Mouse (Mus musculus): ENCODE measurements around the gene Slc10a7. TPM values are rescaled to one million over a fixed set of nuclear protein-coding genes. Genes with fewer than 3 reads are reported as not detected.

The Slc10a7 gene
- polyA plus RNA-seq, 1 experiment from 2014 or later, result 20.5 TPM

DNA sequence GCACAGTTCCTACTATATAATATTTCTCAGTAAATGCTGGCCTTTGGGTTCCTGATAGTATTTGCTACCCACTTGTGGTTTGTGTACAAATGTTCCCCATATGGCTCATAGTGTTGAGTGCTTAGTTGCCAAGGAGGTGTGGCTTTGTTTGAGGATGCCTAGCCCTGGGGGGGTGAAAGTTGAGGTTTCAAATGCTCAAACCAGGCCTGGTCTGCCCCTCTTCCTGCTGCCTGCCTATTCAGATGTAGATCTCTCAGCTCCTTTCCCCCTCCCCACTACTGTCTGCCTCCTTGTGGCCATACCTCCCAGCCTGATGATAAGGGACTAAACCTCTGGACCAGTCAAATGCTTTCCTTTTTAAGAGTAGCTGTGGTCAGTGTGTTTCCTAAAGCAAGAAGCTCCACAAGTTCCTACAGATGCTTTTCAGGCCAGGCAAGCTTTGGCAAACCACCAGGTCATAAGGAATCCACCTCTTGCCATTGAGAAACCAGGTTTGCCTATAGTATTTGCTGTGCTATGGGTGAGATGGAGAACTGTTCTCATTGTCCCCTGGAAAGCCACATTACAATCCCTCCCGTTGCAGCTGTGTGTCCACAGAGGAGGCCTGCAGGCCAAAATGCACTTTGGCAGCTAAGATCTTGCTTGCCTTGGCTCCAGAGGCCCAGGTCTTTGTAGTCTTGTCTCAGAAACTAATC is 146.4 kb downstream of the Slc10a7 start:
- Histone ChIP-seq H3K27ac (peak overlapping the region; percentile 68), H3K4me3 (no peak overlapping the region)
- 30% methylated on average over 1 of the region's 1 CpGs for WGBS

DNA sequence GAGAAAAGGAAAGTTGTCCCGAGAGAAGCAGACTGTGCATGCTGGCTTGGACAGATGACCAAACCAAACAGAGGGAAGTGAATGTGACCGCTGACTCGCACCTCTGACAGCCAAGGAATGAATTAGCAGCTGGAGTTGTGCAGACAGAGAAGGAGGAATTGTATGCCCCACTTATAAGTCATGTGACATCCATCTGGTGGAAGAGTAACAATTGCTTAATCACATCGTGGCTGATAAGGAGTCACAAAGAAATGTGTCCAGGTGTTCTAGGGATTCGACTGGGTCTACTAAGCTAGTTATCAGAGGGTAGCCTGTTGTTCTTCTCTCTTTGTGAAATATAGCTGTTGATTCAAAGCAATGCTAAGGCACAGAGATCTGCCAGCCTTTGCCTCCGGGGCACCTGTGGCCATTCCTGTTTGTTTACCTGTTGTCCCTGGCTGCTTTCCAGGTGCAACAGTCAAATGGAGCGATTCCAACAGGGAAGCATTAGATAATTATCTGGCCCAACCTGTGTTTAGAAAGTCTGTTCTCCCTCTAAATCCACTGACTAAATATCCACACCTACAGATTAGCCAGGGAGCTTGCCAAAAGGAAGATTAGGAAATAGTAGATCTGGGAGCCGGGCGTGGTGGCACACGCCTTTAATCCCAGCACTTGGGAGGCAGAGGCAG is 147.7 kb downstream of the Slc10a7 start:
- 83% methylated on average over 10 of the region's 10 CpGs for WGBS
- Histone ChIP-seq H3K27ac (peak overlapping the region; percentile 68; the same call in 1 of the 2 replicates), H3K4me1 (peaks cover 14% of the 10 kb centered on the region), H3K9ac (no peak overlapping the region), H3K9me3 (no peaks in the 10 kb centered on the region), H3K4me3 (no peak overlapping the region), H3K36me3 (no peaks in the 10 kb centered on the region), H3K27me3 (no peaks in the 10 kb centered on the region), H3K4me2 (no peak overlapping the region)
- ATAC-seq (ENCODE audit: insufficient number of reproducible peaks, low FRiP score, low TSS enrichment, low read depth), result no peak

More for the DNA sequence above, 146.4 kb downstream of the Slc10a7 start:
- H3K27me3 ChIP-seq, result no peaks in the 10 kb centered on the region
- H3K4me1 ChIP-seq, result peaks cover 14% of the 10 kb centered on the region
- ATAC-seq (ENCODE audit: insufficient number of reproducible peaks, low FRiP score, low TSS enrichment, low read depth), result no peak
- H3K9me3 ChIP-seq, result no peaks in the 10 kb centered on the region
- H3K36me3 ChIP-seq, result no peaks in the 10 kb centered on the region
- H3K9ac ChIP-seq, result no peak overlapping the region
- no peak overlapping the region for H3K4me2 ChIP-seq

DNA sequence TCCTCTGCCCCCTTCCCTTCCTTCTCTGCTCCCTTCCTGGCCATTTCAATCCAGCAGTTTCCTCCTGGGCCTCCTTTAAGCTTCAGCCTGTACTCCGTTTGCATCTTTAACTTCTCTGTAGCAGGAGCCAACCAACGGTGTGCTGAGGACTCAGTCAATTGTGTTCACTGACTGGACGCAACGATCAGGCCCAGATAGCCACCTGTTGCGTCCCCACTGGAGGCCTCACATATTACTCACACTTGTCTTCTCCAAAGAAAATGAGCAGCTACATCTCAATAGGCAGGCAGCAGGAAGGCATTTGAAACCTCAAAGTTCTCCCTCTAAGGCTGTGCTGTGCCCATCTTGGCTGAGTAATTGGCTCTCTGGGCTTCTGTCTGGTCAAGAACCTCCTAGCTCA is 149.0 kb downstream of the Slc10a7 start:
- Histone ChIP-seq H3K4me3 (no peak overlapping the region), H3K27ac (no peak overlapping the region), H3K4me2 (no peak overlapping the region), H3K4me1 (peaks cover 10% of the 10 kb centered on the region), H3K9me3 (no peaks in the 10 kb centered on the region), H3K9ac (no peak overlapping the region), H3K27me3 (no peaks in the 10 kb centered on the region), H3K36me3 (0 out of 2 replicates have a peak, but pooled peaks cover 3% of the 10 kb centered on the region)
- no peak for ATAC-seq (ENCODE audit: insufficient number of reproducible peaks, low FRiP score, low TSS enrichment, low read depth)
- 76% methylated on average over 5 of the region's 5 CpGs for WGBS

DNA sequence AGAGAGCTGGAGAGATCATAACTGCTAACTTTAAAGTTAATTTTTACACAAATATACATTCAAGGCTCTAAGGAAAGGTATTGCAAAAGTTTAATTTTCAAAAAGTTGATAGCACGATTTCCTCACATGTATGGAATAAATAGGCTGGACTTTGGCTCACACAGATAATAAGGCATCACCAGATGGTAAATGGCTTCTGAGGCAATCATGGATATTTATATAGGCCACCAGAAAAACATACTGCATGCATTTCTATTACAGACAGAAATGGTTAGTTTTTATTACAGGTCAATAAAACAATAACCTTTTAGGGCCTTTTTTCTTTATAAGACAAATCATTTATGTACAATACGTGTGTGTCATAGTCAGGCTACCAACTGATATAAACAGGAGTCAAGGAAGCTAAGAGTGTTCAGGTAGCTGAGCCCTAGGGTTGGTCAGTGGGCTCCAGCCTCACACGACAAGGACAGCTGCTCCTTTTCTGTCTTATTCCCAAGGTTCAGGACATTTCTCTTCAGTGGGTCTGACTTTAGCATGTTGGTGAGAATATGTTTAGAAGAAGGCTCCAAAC is 150.6 kb downstream of the Slc10a7 start:
- Histone ChIP-seq H3K9me3 (no peaks in the 10 kb centered on the region), H3K4me1 (peaks cover 8% of the 10 kb centered on the region), H3K27ac (no peak overlapping the region), H3K9ac (no peak overlapping the region), H3K27me3 (no peaks in the 10 kb centered on the region), H3K4me2 (no peak overlapping the region), H3K4me3 (no peak overlapping the region), H3K36me3 (0 out of 2 replicates have a peak, but pooled peaks cover 3% of the 10 kb centered on the region)
- 89% methylated on average over 3 of the region's 3 CpGs for WGBS
- no peak for ATAC-seq (ENCODE audit: insufficient number of reproducible peaks, low FRiP score, low TSS enrichment, low read depth)

DNA sequence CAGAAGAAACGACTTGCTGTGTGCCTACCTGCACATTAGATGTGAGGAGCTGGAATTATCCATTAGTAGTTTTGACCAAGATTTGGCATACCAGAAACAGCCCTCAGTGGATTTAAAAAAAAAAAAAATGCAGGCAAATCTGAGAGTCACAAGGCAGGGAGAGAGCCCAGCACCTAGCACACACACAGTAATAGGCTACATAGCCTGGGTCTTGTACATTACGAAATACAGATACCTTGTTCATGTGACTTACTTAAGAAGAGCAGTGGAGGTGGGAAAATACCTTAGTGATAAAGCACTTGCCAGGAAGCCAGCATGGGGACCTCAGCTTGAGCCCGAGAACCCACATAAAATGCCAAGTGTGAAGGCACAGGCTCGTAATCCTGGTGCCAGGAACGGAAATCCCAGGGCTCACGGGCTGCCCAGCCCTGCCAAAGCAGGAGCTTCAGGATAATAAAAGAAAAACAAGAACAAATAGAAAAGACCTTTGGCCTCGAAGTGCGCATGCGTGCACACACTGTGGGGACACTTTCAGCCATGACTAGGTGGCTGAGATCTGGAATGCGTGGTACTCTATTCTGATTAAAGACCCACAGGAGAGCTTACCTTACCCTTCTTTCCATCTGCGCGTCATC is 155.3 kb downstream of the Slc10a7 start:
- no peak for ATAC-seq (ENCODE audit: insufficient number of reproducible peaks, low FRiP score, low TSS enrichment, low read depth)
- WGBS, result 79% methylated on average over 12 of the region's 12 CpGs
- H3K4me3 ChIP-seq, result no peak overlapping the region
- no peaks in the 10 kb centered on the region for H3K27me3 ChIP-seq
- H3K4me2 ChIP-seq, result no peak overlapping the region
- H3K27ac ChIP-seq, result no peak overlapping the region
- H3K4me1 ChIP-seq, result no peaks in the 10 kb centered on the region
- 0 out of 2 replicates have a peak, but pooled peaks cover 3% of the 10 kb centered on the region for H3K36me3 ChIP-seq
- no peak overlapping the region for H3K9ac ChIP-seq
- H3K9me3 ChIP-seq, result no peaks in the 10 kb centered on the region

DNA sequence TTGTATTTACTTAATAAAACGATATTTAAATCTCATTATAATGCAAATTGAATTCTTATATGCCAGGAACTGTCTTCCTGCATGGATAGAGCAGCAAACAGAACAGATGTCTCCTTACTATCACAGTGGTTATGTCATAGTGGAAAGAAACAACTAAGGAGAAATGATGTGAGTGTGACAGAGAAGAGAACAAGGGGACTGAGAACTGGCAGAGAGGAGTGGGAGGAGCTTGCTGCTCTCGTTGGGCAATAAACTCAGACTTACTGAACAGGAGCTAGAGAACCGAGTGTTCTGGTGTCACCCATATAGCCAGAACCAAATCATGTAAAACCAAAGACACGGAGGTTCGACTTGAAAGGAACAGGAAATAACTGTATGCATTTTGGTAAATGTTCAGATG is 158.3 kb downstream of the Slc10a7 start:
- WGBS, result 78% methylated on average over 5 of the region's 5 CpGs
- no peaks in the 10 kb centered on the region for H3K4me1 ChIP-seq
- H3K36me3 ChIP-seq, result 0 out of 2 replicates have a peak, but pooled peaks cover 10% of the 10 kb centered on the region
- H3K27me3 ChIP-seq, result no peaks in the 10 kb centered on the region
- no peaks in the 10 kb centered on the region for H3K9me3 ChIP-seq
- no peak overlapping the region for H3K27ac ChIP-seq
- no peak overlapping the region for H3K9ac ChIP-seq
- ATAC-seq (ENCODE audit: insufficient number of reproducible peaks, low FRiP score, low TSS enrichment, low read depth), result no peak
- no peak overlapping the region for H3K4me3 ChIP-seq
- H3K4me2 ChIP-seq, result no peak overlapping the region

DNA sequence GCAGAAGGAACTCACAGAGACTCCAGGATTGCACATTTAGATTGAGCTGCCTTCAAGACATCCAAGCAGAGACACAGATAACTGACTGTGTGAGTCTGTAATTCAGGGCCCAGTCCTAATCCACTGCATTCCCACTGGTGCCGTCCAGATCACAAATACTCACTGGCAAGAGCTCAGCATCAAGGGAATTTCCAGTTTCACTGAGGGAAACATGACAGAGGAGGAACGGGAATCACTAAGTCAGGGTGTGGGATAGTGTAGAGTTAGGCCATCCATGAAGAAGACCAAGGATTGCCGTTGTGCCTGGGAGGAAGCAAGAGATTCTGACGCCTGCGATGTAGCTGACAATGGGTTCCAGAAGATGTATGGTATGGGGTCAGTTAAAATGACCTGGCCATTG is 159.1 kb downstream of the Slc10a7 start:
- no peak overlapping the region for H3K27ac ChIP-seq
- no peak for ATAC-seq (ENCODE audit: insufficient number of reproducible peaks, low FRiP score, low TSS enrichment, low read depth)
- WGBS, result 86% methylated on average over 5 of the region's 5 CpGs
- no peak overlapping the region for H3K4me2 ChIP-seq
- no peaks in the 10 kb centered on the region for H3K27me3 ChIP-seq
- 0 out of 2 replicates have a peak, but pooled peaks cover 6% of the 10 kb centered on the region for H3K36me3 ChIP-seq
- no peaks in the 10 kb centered on the region for H3K9me3 ChIP-seq
- no peaks in the 10 kb centered on the region for H3K4me1 ChIP-seq
- H3K9ac ChIP-seq, result no peak overlapping the region
- H3K4me3 ChIP-seq, result no peak overlapping the region

DNA sequence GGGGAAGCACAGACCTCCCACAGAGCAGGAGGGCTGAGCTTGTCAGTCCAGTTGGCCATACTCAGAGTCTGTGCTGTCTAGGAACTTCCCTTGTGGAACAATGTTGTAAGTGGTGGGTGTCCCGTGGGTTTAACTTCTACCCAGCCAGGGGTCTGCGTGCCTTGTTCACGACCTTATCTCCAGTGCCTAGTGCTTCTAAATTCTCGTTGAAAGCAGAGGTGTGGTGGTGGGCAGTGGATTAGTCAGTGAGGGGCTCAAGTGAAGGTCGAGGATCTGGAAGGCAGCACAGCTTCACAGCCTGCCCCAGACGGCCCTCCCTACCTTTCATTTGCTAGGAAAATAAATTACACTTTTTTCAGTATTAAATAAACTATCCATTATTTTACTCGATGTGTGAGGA is 161.1 kb downstream of the Slc10a7 start:
- 90% methylated on average over 7 of the region's 7 CpGs for WGBS
- ATAC-seq (ENCODE audit: insufficient number of reproducible peaks, low FRiP score, low TSS enrichment, low read depth), result no peak
- Histone ChIP-seq H3K4me1 (no peaks in the 10 kb centered on the region), H3K27ac (no peak overlapping the region), H3K4me2 (no peak overlapping the region), H3K4me3 (no peak overlapping the region), H3K27me3 (no peaks in the 10 kb centered on the region), H3K9ac (no peak overlapping the region), H3K9me3 (no peaks in the 10 kb centered on the region), H3K36me3 (0 out of 2 replicates have a peak, but pooled peaks cover 6% of the 10 kb centered on the region)

DNA sequence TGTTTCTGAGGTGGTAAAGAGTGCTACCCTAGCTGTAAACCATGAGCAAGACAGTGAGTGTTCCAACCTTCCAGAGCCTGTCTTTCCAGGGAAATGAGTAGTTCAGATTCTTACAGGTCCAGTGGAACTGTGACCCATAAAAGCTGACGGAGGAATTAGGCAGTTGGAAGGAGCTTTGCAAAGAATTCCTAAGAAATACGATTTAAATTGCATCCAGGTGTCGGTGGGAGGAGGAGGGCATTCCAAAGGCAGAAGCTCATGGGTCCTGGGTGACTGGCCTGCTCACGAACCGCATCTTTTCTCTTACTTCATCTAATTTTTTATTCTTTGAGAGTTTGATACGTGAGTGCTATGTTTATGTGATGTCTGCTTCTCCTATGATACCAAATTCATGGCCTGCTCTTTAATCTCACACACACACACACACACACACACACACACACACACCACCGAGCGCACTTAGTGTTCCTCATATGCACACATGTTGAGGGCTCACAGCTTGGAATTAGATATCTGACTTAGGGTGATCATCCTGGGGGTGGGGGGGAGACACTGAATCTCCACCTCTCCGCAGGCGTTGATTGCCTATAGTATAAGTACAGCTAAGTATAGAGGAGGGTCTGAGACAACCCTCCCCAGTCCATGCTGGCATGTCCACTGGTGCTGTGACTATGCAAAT is 169.5 kb downstream of the Slc10a7 start:
- H3K4me3 ChIP-seq, result no peak overlapping the region
- H3K9ac ChIP-seq, result no peak overlapping the region
- peaks cover 9% of the 10 kb centered on the region; the same call in 1 of the 2 replicates for H3K4me1 ChIP-seq
- peak overlapping the region; percentile 73 for H3K27ac ChIP-seq
- peak; percentile 48; the same call in 1 of the 2 replicates for ATAC-seq (ENCODE audit: insufficient number of reproducible peaks, low FRiP score, low TSS enrichment, low read depth)
- H3K4me2 ChIP-seq, result no peak overlapping the region
- 31% methylated on average over 10 of the region's 10 CpGs for WGBS
- no peaks in the 10 kb centered on the region for H3K27me3 ChIP-seq
- H3K9me3 ChIP-seq, result 0 out of 2 replicates have a peak, but pooled peaks cover 6% of the 10 kb centered on the region
- H3K36me3 ChIP-seq, result no peaks in the 10 kb centered on the region; the same call in 1 of the 2 replicates

DNA sequence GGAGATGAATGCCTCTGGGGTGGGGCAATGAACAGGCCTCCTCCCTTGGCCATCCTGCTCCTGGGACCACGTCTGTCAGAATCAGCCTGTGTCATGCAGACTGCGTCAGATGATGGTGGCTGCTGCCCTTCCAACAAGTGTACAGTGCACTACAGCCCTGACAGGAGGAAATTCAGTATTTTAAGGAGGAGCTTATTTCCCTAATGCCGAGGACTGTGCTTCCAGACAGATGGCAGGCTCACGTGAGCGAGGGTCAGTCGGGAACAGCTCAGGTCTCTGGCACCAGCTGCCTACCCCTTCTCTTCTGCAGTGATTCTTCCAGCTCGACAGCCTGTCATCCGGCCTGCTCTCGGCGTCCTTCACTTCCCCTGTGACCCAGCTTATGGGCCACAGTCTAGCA is 181.6 kb downstream of the Slc10a7 start:
- ATAC-seq (ENCODE audit: insufficient number of reproducible peaks, low FRiP score, low TSS enrichment, low read depth), result 0 out of 2 replicates have a peak, but pooled peaks have one; percentile 40
- WGBS, result 67% methylated on average over 10 of the region's 10 CpGs
- no peak overlapping the region for H3K9ac ChIP-seq
- H3K27ac ChIP-seq, result no peak overlapping the region
- H3K36me3 ChIP-seq, result peaks cover 6% of the 10 kb centered on the region; the same call in 1 of the 2 replicates
- H3K4me1 ChIP-seq, result peaks cover 5% of the 10 kb centered on the region; the same call in 1 of the 2 replicates
- H3K27me3 ChIP-seq, result no peaks in the 10 kb centered on the region
- H3K4me2 ChIP-seq, result no peak overlapping the region
- H3K9me3 ChIP-seq, result no peaks in the 10 kb centered on the region
- H3K4me3 ChIP-seq, result no peak overlapping the region

DNA sequence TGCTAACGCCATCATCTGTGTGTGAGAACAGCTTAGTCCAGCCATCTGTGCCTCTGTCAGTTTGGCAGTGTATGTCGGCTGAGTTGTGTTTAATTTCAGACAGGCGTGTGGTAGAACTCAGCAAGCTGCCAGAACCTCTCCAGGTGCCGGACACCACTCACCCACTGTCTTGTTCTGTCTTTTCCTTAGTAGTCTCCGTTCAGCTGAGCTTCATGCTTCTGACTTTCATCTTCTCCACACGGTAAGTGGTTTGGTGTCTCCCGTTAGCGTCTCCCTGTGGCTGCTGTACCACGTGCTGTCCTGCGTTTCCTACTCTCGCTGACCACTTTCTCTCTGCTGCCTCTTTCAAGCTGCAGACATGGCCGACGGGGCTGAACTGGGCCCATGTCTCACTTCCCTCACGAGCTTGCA is 189.2 kb downstream of the Slc10a7 start:
- H3K9ac ChIP-seq, result no peak overlapping the region
- H3K4me2 ChIP-seq, result no peak overlapping the region
- no peak overlapping the region for H3K4me3 ChIP-seq
- no peaks in the 10 kb centered on the region for H3K4me1 ChIP-seq
- H3K27ac ChIP-seq, result no peak overlapping the region
- 93% methylated on average over 14 of the region's 14 CpGs for WGBS
- no peaks in the 10 kb centered on the region for H3K9me3 ChIP-seq
- no peaks in the 10 kb centered on the region for H3K27me3 ChIP-seq
- ATAC-seq (ENCODE audit: insufficient number of reproducible peaks, low FRiP score, low TSS enrichment, low read depth), result no peak
- peaks cover 36% of the 10 kb centered on the region for H3K36me3 ChIP-seq

Data from limb, embryonic 15.5 days (tissue).